Mouse (Mus musculus) adrenal gland, postnatal 10 days (tissue): ENCODE measurements around the gene Gpx2. TPM values are rescaled to one million over a fixed set of nuclear protein-coding genes. Genes with fewer than 3 reads are reported as not detected.

Experiments
- DNase-seq: peaks from one replicate; pipeline ENCODE4 v3.0.0; 2021; ENCODE audit warnings: mixed read lengths
- long read RNA-seq, 2 experiments: library from polyadenylated mRNA; stranded (forward); transcript quantifications; one replicate each; pipeline ENCODE4 v2.0.0; 2021
- total RNA-seq, 2 experiments: library from RNA; stranded (reverse); gene quantifications; 2 replicates each; pipeline ENCODE4 v1.2.3; 2021

Gene Gpx2
- not detected for total RNA-seq
- long read RNA-seq, experiment 1, result 0 reads
- long read RNA-seq, experiment 2, result 0 reads

DNA sequence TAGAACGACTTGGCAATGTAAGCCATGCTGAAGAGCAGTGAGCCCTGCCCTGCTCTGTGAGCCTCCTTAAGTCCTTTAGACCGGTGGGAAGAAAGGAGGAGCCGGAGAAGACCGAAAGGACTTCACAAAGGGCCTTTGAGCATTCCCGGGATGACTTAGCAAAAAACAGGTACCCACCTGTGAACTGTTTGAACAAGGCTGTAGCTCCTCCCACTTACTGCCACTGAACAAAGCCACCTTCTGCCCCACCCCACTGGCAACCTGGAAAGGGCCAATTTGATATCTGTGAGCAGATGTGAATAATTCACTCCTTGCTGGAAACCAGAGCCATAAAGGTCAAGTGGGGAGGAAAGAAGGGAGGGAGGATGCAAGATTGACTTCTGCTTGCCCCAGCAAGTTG lies at the start of gene Gpx2:
TSS of gene Gpx2 (minus strand) at position 205 of the 400 bp plus-strand sequence.
- DNase-seq, result no peak

- no peak for DNase-seq
Measured at GRCm38 (mm10) chr12:76844346-76845061, 49.1 kb upstream of the Gpx2 start.

GRCm38 (mm10) chr12:76840081-76840480 lies 44.7 kb upstream of the Gpx2 start:
- DNase-seq, result no peak

DNA sequence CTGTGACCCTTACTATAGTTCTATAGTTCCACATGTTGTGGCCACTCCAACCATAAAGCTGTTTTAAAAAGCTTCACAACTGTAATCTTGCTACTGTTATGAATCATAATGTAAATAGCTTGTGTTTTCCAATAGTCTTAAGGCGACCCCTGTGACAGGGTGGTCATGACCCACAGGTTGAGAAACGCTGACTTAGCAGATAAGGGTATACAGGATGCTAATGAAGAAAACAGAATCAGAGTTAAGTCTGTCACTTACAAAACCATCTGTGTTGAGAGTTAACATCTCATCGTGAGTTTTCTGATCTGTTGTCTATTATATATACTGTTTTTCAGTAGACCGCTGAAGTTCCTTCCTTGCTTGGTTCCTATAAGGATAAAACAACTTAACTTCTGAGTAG lies 43.9 kb upstream of the Gpx2 start:
- DNase-seq, result no peak

GRCm38 (mm10) chr12:76837844-76838650 lies 42.7 kb upstream of the Gpx2 start:
- DNase-seq, result no peak

GRCm38 (mm10) chr12:76837101-76837843 lies 41.9 kb upstream of the Gpx2 start:
- peak; percentile 97 for DNase-seq

GRCm38 (mm10) chr12:76832704-76833103 lies 37.4 kb upstream of the Gpx2 start:
- peak; percentile 21 for DNase-seq

- DNase-seq, result no peak
Measured at GRCm38 (mm10) chr12:76825283-76825682, 29.9 kb upstream of the Gpx2 start.

- no peak for DNase-seq
Measured at GRCm38 (mm10) chr12:76822651-76823041, 27.3 kb upstream of the Gpx2 start, which contains the start of gene Rab15. TSS of gene Rab15 (minus strand) at chr12:76822908.

GRCm38 (mm10) chr12:76822002-76822650 lies 26.8 kb upstream of the Gpx2 start:
- DNase-seq, result peak; percentile 56

DNA sequence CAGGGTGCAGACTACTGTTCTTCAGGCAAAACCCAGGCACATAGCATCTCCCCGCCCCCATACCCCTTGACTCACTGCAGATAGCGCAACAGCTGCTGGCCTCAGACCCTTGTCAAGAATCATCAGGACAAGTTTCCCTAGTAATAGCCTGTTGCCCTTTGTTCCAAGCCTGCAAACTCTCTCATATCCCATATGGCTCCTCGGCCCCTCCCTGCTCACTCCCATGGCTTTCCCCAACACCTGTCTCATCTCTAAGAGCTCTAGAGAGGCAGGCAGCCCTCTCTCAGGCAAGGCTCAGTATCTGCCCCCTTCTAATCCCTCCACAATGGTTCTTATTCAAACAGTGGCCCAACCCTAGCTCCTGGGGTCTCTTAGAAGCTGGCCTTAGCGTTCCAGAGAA lies 25.3 kb upstream of the Gpx2 start:
- no peak for DNase-seq

DNA sequence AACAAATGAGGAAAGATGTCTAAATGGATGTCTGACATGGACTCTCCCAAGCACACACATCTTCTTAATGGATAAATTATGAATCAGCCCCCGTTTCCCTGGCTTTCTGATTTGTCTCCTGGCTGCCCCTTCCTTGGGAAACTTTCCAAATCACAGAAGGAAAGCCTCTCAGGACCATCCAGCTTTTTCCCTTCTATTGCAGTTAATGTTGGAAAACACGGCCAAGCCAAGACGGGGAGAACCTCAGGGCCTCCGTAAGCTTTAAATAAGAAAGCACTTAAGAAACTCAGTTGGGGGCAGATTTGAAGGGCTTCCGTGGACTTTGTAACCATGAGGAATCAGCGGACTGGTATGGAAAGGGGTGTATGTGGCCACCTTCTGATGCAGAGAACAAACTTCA lies 24.5 kb upstream of the Gpx2 start:
- no peak for DNase-seq

GRCm38 (mm10) chr12:76818908-76819307 lies 23.6 kb upstream of the Gpx2 start:
- DNase-seq, result no peak

DNA sequence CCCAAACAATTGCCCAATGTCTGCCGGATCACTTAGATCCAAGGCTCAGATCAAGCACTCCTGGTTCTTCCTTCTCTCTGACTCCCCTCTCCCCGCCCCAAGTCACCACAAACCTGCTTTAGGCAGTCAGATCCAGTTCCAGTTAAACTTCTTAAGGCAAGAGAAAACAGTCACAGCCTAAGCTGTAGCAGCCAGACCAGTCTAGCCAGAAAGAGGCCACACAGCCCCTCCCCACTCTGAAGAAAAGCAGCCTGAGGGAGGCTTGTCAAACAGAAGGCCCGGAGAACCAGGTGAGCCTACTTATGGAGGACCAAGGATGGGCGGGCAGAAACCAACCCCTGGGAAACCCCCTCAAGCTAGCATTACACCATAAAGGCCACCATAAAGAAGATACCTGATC lies 22.8 kb upstream of the Gpx2 start:
- no peak for DNase-seq

DNA sequence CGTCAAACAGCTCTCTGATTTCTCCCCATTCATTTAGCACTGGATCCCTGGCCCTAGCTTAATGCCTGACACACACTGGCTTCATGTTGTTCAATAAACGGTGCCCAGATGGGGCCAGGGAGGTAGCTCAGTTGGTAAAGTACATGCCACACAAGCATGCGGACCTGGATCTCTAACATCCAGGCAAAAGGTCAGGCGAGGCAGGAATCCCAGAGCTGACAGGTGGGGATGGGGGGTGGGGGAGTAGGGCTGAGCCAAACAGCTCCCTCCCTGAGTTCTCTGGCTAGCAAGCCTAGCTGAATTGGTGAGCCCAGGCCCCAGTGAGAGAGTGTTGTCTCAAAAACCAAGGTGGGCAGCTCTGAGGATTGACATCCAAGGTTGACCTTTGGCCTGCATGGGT lies 21.8 kb upstream of the Gpx2 start:
- no peak for DNase-seq

GRCm38 (mm10) chr12:76816720-76817119 lies 21.4 kb upstream of the Gpx2 start:
- no peak for DNase-seq

DNA sequence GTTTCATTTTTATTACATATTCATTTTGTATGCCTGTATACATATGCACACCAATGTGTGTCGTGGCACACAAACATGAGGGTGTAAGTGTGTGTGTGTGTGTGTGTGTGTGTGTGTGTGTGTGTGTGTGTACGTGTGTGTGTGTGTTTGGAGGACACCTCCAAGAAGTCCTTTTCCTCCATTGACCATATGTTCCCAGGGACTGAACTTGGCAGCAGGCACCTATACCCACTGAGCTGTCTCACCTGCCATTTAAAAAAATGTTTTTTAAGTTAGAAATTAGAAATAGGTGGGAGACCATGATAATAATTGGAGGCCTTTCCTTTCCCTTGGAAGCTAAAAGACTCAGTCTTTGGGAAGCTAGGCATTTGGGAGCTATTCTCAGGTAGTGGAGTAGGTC lies 18.8 kb upstream of the Gpx2 start:
- DNase-seq, result no peak

DNA sequence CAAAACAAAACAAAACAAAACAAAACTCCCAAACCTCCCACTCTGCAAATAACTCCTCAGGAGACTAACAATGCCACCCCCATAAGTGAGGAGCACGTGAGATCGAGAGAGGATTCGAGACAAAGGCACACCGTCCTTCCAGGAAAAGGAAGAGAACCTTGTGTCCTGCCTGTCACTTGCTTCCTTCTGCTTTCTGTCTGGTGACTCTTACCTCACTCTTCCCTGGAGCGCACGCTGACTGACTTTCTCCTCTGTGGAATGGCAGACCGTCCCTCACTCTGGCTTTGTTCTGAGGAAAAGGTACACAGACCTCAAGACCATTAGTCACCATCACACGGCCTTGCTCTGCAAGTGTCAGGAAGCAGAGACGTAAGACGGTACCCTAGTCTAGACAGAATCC lies 18.2 kb upstream of the Gpx2 start:
- DNase-seq, result no peak

DNA sequence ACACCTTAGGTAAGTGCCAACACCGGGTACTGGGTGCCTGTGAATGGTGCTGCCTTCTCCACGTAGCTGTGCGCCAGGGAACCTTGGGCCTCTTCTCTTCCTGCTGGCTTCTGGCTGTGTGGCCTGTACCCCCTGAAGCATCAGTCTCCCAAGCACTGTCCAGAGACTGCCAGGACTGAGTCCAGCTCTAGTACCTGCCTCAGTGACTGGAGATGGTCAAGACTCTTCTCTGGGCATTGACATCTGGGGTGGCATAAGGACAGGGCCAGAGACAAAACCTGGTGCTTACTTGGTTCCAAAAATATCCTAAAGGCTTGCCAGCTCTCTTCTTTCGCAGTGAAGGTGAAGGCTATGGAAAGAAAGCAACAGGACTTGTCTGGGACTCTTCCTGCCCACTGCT lies 15.7 kb upstream of the Gpx2 start:
- DNase-seq, result no peak

DNA sequence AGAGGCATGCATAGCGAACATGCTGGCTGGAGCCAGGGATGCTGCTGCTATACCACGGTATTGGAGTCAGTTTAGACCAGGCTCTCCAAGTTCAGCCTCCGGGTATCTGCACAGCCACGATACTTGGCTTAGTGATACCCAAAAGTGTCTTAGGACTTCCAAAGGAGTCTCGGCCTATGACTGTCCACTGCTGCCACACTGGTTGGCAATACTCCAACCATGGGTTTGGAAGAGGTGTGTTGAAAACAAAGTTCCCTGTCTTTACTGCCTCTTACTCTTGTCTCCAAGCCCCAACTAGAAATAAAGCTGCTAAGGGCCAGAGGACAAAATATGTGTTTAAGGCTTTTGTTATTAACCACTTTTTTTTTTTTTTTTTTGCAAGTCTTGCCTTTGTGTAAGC lies 15.1 kb upstream of the Gpx2 start:
- no peak for DNase-seq

GRCm38 (mm10) chr12:76807796-76808195 lies 12.4 kb upstream of the Gpx2 start:
- DNase-seq, result no peak

- peak; percentile 24 for DNase-seq
Measured at GRCm38 (mm10) chr12:76805056-76805811, 9.9 kb upstream of the Gpx2 start.
